Mouse (Mus musculus) kidney, adult 2 months (tissue): ENCODE results near the gene Ddah1. TPM values are rescaled to one million over a fixed set of nuclear protein-coding genes. Genes with fewer than 3 reads are reported as not detected.
"Not testable (repeated sequence)": the region's sequence is repeated elsewhere in the genome, so short reads cannot be mapped to it uniquely, and the experiment has no call there.

Experiments used
- DNase-seq: peaks from one replicate; pipeline ENCODE4 v3.0.0; 2021
- H3K27ac ChIP-seq: fragments of 200-500 bp; 2 replicates; pipeline ENCODE4 v1.5.1; 2012; ENCODE audit warnings: low read depth, low read length, control low read depth, inconsistent platforms; ENCODE audit not compliant: insufficient read depth
- H3K27me3 ChIP-seq: fragments of 200-500 bp; replicated peaks from 2 replicates; pipeline ENCODE4 v1.6.1; 2012; ENCODE audit warnings: mild to moderate bottlenecking, moderate library complexity, low read length, inconsistent platforms; ENCODE audit not compliant: control insufficient read depth, insufficient read depth
- H3K36me3 ChIP-seq: fragments of 200-500 bp; 2 replicates; pipeline ENCODE4 v1.6.1; 2012; ENCODE audit warnings: mild to moderate bottlenecking, moderate library complexity, low read length, inconsistent platforms; ENCODE audit not compliant: control insufficient read depth, insufficient read depth
- H3K4me1 ChIP-seq: fragments of 200-500 bp; 2 replicates; pipeline ENCODE4 v1.6.1; 2011; ENCODE audit warnings: low read length; ENCODE audit not compliant: control insufficient read depth, insufficient read depth
- H3K4me3 ChIP-seq: fragments of 200-500 bp; 2 replicates; pipeline ENCODE4 v1.5.1; 2011; ENCODE audit warnings: mild to moderate bottlenecking, low read depth, low read length, control low read depth; ENCODE audit not compliant: insufficient read depth
- CTCF ChIP-seq: fragments of 200-500 bp; conservative IDR thresholded peaks from 2 replicates; pipeline ENCODE4 v1.5.1; 2011; ENCODE audit warnings: low read depth, mild to moderate bottlenecking, control low read depth, low read length, moderate library complexity, mixed read lengths; ENCODE audit not compliant: insufficient read depth, insufficient read length
- POLR2A ChIP-seq: fragments of 200-500 bp; IDR thresholded peaks from one replicate; pipeline ENCODE4 v1.6.1; 2011; ENCODE audit warnings: low read depth, low read length, control low read depth
- WGBS: fragments of 180-500 bp; shearing (Covaris S2); methylation state at CpG from one replicate; pipeline ENCODE4 v1.1.7; 2018; 5-methylcytosine and 5-hydroxymethylcytosine counted together
- polyA plus RNA-seq: library from polyadenylated mRNA; depleted of rRNA; stranded (reverse); fragments of >200 nt; gene quantifications from 2 replicates; pipeline ENCODE4 v1.2.3, GENCODE M21; 2012

The Ddah1 gene
- polyA plus RNA-seq, 1 experiment, result 159 TPM

DNA sequence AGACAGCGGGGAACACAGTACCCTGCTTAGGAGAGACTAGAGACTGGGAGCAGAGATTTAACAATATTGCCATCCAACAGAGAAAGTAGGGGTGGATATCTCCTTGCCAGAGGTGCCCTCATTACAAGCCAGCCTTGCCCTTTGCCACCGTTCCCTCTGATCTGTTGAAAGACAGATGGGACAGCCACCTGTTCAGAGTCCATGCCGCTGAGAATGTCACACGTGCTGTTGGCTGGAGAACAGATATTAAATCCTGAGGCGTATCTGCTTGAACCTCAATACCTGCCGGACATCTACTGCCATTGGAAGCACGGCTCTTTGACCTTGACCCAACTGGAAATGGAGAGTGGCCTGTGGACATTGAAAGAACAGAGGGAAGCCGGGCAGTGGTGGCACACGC lies 148.1 kb downstream of the Ddah1 start:
- H3K27ac ChIP-seq, result no peak overlapping the region
- H3K4me3 ChIP-seq, result no peak overlapping the region
- DNase-seq, result peak; percentile 33
- H3K27me3 ChIP-seq, result no peaks in the 10 kb centered on the region
- no peak for TF ChIP-seq CTCF
- no peak for TF ChIP-seq POLR2A
- peaks cover 3% of the 10 kb centered on the region; the same call in 1 of the 2 replicates for H3K4me1 ChIP-seq
- H3K36me3 ChIP-seq, result no peaks in the 10 kb centered on the region
- WGBS, result 76% methylated on average over 9 of the region's 9 CpGs

- peaks cover 4% of the 10 kb centered on the region for H3K4me1 ChIP-seq
- 89% methylated on average over 7 of the region's 7 CpGs for WGBS
- DNase-seq, result no peak
- TF ChIP-seq CTCF (no peak), POLR2A (no peak)
- H3K4me3 ChIP-seq, result no peak overlapping the region
- H3K36me3 ChIP-seq, result no peaks in the 10 kb centered on the region
- no peak overlapping the region for H3K27ac ChIP-seq
- no peaks in the 10 kb centered on the region for H3K27me3 ChIP-seq
Observed at GRCm38 (mm10) chr3:145912512-145912911, 154.0 kb downstream of the Ddah1 start.

- Histone ChIP-seq H3K4me1 (peaks cover 4% of the 10 kb centered on the region), H3K27ac (no peak overlapping the region), H3K27me3 (no peaks in the 10 kb centered on the region), H3K36me3 (no peaks in the 10 kb centered on the region), H3K4me3 (no peak overlapping the region)
- TF ChIP-seq CTCF (no peak), POLR2A (no peak)
- 60% methylated on average over 6 of the region's 6 CpGs for WGBS
- DNase-seq, result no peak
Observed at GRCm38 (mm10) chr3:145913263-145913662, 154.8 kb downstream of the Ddah1 start.

DNA sequence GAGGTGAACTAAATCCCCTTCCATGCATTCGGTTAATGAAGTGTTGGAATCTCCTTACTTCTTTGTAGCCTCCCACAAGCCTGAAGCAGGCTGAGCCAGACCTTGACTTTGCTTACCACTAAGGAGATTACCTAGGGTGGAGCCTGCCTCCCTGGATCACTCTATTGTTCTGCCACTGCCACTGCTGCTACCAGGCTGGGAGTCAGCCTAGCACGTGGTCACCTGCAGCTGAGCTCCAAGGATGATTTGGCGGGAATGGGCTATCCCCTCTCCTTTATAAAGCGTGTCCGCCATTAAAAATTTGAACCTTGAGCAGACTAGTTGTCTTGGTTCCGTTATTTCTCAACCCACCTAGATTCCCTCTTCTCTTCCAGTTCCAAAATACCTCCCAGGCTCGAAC lies 155.5 kb downstream of the Ddah1 start:
- not testable (repeated sequence) for H3K4me3 ChIP-seq, H3K27me3 ChIP-seq, H3K27ac ChIP-seq, H3K36me3 ChIP-seq, DNase-seq, H3K4me1 ChIP-seq
- 79% methylated on average over 7 of the region's 7 CpGs for WGBS

DNA sequence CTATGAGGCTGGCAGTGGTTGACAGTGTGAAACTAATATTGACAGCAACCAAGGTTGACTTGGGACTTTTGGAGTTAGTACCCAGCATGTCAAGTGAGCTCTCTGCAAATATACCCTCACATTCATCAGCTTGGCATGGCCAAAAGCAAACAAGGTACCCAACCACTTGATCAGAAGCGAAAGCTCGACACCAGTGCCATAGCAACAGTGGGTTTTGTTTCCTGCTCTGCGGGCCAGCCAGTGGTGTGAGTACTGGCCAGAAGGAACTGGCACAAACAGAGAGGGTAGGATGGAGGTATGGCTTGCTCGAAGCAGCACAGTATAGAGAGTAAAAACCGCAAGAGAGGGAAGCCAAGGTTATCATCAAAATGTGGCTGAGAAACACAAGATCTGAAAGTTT lies 157.9 kb downstream of the Ddah1 start:
- H3K27me3 ChIP-seq, result no peaks in the 10 kb centered on the region
- WGBS, result 88% methylated on average over 5 of the region's 5 CpGs
- no peak for DNase-seq
- no peak overlapping the region for H3K27ac ChIP-seq
- H3K4me1 ChIP-seq, result peaks cover 4% of the 10 kb centered on the region
- TF ChIP-seq CTCF (no peak), POLR2A (no peak)
- H3K36me3 ChIP-seq, result no peaks in the 10 kb centered on the region
- H3K4me3 ChIP-seq, result no peak overlapping the region

DNA sequence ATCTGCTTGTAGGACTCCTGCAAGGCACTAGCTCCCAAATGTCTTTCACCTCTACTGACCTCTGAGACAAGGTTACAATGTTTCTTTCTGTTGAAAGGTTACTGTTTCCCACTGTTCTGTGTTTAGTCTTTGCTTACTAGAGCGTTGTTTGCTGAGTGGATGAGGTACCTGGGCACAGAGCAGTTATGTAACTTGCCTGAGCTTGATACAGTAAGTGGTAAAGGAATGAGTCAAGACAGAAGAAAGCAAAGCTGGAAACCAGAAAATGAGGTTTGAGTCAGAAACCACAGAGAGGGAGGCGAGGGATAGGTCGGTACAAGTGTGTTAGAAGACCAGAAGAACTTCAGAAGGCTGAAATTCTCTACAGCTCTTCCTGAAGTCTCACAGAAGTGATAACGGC lies 158.4 kb downstream of the Ddah1 start:
- H3K27me3 ChIP-seq, result no peaks in the 10 kb centered on the region
- 85% methylated on average over 4 of the region's 4 CpGs for WGBS
- H3K27ac ChIP-seq, result no peak overlapping the region
- no peak overlapping the region for H3K4me3 ChIP-seq
- TF ChIP-seq POLR2A (no peak), CTCF (no peak)
- no peaks in the 10 kb centered on the region for H3K36me3 ChIP-seq
- H3K4me1 ChIP-seq, result peaks cover 4% of the 10 kb centered on the region
- DNase-seq, result peak; percentile 37

GRCm38 (mm10) chr3:145922019-145922854 lies 163.8 kb downstream of the Ddah1 start, which contains the start of gene Bcl10:
Bcl10 (plus strand) TSS chr3:145922804.
- Histone ChIP-seq H3K36me3 (no peaks in the 10 kb centered on the region), H3K4me3 (peak within 1 kb of the TSS; percentile 43), H3K4me1 (peaks cover 5% of the 10 kb centered on the region; the same call in 1 of the 2 replicates), H3K27ac (peak within 1 kb of the TSS; percentile 82), H3K27me3 (no peaks in the 10 kb centered on the region)
- TF ChIP-seq CTCF (no peak), POLR2A (no peak)
- DNase-seq, result no peak
- 46% methylated on average over 11 of the region's 11 CpGs for WGBS
